Mouse (Mus musculus): Measurements from ENCODE around the gene Nmrk1.

The Nmrk1 gene

DNA sequence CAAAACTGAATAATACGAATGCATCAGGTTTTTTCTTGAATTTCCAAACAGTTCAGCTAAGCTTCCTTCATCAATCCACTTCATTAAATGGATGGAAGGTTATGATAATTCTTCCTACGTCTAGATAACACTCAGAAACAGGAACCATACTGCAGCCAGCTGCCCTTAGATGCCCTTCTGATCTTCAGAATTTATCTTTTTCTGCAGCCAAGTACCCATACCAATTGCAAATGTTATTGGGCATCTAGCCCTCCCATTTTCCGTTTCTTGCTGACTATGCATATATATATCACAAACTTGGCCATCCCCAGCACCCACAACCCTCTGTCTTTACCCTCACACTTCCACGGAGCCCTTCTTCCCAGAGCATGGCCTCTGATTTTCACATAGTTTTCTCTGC lies 18.2 kb downstream of the Nmrk1 start:
- in situ Hi-C loops (cut with MboI, MseI): no loop called here

DNA sequence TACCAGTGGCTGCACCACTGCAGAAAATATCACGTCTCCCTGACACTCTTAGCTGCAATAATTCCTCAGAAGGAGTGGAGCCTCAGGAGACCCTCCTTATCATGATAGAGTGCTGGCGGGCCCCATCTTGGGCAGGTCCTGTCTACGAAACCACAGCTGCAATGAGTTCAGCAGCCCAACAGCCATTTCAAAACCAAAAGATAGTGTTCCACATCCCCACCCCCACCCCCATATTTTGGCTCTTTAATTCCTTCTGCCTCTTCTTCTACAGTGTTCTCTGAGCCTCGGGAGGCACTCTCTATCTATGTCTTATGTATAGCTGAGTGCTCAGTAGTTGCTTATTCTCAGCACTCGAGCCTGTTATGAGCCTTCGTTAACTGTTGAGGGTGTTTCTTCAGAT lies 18.7 kb downstream of the Nmrk1 start:
- in situ Hi-C loops (cut with MboI, MseI): no loop called here

DNA sequence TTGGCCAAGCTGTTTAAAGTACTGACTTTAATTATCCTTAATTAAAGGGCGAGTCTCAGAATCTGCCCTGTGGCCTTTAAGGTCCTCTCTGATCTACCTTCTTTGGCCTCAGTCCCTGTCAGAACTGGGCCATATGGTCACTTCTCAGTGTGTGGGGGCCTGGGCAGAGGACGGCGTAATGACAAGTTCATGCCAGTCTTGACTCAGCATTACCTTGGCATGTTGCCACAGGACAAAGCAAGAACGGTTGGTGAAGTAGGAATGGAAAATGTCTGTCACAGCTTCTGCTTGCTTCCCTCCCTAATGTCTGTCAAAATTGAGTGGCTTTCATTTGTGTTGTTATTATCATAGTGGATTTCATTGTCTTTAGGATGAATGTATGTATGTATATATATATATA lies 20.8 kb downstream of the Nmrk1 start:
- in situ Hi-C loops (cut with MboI, MseI): no loop called here

DNA sequence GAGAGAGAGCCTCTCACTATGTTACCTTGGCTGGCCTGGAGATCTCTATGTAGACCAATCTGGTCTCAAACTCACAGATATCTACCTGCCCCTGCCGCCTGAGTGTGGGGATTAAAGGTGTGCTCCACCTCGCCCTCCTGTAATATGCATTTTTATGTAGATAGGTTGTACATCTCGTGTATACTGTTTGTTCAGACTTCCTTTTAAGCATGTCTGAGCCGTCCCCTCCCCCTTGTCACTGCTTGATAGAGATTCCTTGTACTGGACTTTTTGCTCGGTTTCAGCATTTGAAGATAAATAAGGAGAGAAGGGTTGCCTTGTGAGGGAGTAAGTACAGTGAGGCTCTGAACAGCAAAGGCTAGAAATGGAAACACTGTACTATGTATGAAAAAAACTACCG lies 21.3 kb downstream of the Nmrk1 start:
- in situ Hi-C loops (cut with MboI, MseI): no loop called here

DNA sequence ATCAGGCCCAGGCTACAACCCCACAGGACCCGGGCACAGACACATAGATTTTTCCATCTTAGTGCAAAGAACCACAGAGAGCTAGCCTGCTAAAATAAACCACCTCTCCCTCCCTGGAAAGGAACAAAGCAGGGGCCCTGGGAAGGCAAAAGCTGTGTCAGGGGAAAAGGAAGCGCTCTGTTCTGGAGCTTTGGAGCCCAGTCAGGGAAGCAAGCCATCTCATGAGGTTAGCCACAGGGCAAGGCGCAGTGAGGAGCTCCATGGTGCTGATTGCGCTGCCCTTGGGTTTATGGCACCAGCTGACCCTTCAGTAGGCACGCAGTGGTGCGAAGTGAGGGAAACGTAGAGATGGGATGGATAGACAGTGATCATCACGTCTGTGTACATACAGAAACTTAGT lies 22.6 kb downstream of the Nmrk1 start:
- in situ Hi-C loops (cut with MboI, MseI): no loop called here

DNA sequence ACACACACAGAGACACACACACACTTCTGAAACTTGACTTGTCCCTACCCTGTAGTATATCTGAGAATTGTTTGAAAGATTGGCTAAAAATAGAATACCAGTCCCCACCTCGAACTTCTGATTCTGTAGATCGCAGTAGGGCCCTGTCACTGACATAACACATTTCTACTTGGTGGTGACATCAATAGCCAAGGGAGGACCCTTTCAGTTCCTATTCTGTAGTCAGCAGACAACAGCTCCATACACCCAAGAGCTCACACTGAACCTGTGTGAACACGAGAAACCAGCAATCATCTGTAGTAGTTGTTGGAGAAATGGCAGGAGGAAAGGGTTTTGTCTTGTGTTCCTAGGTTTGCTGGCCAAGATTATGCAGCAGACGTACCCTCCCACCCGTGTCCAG lies 23.2 kb downstream of the Nmrk1 start:
- in situ Hi-C loops (cut with MboI, MseI): no loop called here

DNA sequence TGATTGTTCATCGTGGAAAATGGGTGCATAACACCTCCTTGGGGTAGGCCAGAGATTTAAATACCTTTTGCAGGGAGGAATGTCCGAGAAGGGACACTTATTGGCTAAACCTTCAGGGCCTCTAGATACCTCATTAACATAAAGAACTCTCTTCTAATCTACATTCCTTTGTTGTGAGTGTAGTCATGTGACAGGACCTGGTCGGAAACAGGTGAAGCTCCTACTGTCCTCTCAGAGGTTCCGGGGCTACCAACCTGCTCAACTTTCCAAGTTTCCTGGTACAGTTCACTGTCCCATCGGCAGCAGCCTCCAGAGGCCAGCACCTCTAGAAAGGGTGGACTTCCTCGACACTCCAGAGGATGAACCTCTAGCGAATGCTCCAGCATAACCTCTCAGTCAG lies 24.2 kb downstream of the Nmrk1 start:
- in situ Hi-C loops (cut with MboI, MseI): no loop called here

DNA sequence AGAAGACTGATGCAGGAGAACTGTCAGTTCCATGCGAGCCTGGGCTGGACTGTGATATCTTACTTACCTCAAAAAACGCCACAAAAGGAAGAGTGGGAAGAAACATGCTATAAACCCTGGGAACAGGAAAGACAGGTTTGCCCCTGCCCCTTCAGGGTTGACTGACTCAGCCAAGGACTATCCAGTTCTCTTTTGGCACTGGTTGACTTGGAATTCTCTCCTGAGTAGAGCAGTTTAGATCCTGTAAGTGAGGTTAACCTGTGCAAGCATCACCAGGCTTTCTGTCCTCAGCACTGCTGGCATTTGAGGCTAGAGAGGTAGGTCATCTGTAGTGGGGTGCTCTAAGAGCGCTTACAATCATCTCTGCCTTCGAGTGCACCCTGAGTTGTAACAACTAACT lies 26.7 kb downstream of the Nmrk1 start:
- in situ Hi-C loops (cut with MboI, MseI): no loop called here

DNA sequence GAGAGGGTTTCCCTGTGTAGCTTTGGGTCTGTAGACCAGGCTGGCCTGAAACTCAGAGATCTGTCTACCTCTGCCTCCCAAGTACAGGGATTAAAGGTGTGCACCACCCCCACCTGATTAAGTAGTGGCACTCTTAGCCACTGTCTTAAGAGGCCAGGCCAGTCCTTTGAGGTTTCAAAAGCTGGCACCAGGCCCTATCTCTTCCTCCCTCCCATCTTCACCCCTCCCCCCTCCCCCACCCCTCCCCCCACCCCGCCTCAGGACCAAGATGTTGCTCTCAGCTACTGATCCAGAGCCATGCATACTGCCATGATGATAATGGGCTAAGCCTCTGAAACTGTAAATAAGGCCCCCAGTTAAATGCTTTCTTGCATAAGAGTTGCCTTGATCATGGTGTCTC lies 27.6 kb downstream of the Nmrk1 start:
- in situ Hi-C loops (cut with MboI, MseI): no loop called here

DNA sequence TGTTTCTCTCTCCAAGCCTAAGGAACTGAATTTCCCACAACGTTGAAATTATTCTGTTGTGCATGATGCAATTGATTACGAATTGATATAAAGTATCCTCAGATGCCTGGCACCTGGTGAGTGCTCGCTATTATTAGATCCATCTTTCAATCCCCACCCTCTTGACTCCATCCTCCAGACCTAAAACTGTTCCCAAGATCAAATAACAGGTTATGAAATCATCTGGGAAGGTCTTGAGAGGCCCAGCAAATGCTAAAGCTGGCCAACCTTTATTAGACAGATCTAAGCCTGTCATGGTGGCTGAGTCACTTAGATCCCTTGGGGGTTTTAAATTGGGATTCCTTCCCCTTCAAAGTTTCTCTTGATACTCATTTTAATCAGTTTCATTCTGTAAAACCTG lies 28.7 kb downstream of the Nmrk1 start:
- in situ Hi-C loops (cut with MboI, MseI): no loop called here

DNA sequence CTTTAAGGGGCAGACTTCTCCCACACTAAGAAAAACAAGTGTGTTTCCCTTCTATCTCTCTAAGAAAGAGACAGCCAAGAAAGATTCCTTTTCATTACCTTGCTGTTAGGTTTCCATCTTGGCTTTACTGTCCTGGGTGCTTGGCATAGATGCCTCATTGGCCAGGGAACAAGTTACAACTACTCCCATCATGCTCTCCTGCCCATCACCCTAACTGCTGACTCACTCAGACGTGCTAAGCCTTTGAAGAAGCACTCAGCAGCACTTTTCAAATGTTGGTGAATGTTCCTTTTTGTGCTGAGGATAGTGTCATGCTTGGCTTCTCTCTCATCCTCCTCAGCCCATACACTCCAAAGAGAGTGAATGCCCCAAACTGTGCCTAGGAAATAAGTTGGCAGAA lies 29.9 kb downstream of the Nmrk1 start:
- in situ Hi-C loops (cut with MboI, MseI): no loop called here

DNA sequence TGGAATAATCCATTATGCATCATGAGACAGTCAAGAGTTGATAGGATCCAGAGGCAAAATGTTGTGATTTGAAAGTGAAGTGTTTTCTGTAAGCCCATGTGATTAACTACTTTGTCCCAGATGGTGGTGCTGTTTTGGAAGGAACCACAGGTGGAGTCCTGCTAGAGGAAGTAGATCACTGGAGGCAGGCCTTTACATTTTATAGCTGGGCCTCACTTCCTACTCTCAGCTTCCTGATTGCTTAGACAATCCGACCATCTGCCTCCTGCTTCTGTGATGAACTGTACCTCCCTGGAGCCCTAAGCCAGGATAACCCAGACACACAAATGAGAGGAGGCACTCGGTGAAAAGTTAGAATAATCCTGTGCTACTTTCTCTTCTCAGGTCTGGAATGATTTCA lies 32.2 kb downstream of the Nmrk1 start:
- in situ Hi-C loops (cut with MboI, MseI): no loop called here

DNA sequence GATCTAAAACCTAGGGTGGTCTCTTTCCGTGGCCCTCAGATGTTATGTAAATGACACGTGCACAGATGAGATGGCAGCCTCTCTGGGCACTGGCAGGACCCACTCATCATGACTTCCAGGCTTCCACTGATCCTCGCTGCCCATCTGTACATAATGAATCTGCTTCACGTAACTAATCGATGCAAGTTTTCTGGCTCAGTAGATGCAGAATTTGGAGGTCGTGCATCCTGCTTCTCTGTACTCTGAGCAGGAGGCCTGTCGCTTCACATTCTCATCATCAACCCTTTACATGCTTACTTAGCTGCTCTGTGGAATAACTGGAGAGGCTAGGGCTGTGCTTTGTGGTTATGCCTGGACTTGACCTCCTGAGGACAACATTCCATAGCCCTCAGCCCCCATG lies 35.2 kb downstream of the Nmrk1 start:
- in situ Hi-C loops (cut with MboI, MseI): loop anchor here in 1 of 2 experiments (5.0 kb wide), 1 partner anchor 35 kb away; the partner anchor contains the start of genes Nmrk1 and Ostf1

DNA sequence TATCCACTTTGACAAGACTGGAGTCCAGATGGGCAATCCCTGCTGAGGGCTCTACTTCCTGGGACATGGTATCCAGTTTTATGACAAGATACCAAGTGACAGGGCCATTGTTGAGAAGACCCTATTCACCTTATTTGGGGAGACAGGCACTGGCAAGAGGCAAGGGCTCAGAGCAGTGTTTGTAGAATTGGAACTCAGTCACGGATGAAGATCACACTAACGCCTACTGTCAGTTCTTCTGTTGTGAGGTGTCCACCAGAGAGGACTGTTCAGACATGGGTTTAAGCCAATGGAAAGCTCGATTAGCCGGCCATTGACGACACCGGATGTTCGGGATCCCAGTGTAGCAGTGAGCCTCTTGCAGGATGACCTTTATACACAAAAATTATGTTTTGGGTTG lies 37.8 kb downstream of the Nmrk1 start:
- in situ Hi-C loops (cut with MboI, MseI): loop anchor here in 1 of 2 experiments (5.0 kb wide), 1 partner anchor 37 kb away; the partner anchor contains the start of genes Nmrk1 and Ostf1

DNA sequence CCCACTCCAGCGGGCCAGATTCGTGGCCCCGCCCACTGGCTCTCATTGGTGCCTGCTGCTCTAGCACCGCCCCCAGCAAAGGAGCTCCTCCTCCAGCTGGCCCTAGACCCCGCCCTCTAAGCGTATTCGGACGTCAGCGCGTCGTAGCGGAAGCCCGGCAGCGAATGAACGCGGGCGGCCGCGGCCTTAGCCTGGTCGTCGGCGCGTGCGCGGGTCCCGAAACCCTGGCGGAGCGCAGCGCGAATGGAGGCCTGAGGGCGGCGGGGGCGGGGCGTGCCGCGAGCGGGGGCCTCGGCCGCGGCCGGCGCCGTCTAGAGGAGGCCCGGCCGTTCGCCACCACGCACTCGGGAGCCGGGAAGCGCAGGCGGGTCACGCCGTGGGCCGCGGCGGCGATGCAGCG lies 38.9 kb downstream of the Nmrk1 start, which contains the start of gene Carnmt1:
Carnmt1 (plus strand) TSS at position 157 of the 400 bp plus-strand sequence.
- in situ Hi-C loops (cut with MboI, MseI): no loop called here

DNA sequence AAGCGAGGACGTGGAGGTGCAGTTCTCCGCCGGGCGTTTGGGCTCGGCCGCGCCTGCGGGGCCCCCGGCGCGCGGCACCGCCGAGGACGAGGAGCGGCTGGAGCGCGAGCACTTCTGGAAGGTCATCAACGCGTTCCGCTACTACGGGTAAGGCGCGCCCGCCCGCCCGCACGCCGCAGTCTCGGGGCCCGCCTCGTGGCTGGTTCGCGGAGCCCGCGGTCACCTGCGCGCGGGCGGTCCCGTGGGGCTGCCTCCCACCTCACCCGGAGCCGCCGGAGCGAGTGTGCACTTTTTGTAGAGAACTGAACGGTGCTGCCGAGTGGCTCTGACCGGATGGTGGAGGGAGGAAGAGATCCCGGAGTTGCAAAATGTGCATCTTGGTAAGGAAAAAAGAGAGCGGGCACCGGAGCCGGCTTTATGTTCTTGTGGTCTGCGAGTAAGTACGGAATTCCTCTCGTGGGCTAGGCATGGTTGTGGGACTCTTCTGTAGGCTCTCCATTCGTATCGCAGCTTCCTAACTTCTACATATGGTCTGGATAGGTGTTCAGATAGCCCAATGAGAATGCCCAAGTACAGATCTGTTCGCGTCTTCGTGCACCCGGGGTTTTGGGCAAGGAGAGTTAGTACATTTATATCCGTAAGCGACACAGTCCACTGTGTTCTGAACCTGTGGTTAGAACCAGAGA lies 39.4 kb downstream of the Nmrk1 start:
- in situ Hi-C loops (cut with MboI, MseI): no loop called here

DNA sequence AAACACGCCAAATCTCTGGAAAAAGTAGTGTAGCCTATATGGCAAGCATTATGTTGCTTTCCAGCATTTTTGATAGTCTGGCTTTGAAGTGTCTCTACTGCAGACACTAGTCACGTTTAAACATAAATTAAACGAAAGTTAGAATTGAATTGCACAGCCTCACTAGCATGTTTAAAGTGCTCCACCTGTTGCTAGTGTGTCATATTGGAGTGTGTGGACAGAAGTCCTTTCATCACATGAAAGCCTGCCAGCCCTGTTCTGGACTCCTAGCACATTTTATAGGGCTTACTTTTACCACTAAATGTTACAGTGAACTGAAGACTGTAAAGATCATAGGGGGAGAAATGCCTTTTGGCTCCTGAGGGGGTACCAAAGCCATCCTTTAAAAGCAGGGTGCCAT lies 40.7 kb downstream of the Nmrk1 start:
- in situ Hi-C loops (cut with MboI, MseI): no loop called here

DNA sequence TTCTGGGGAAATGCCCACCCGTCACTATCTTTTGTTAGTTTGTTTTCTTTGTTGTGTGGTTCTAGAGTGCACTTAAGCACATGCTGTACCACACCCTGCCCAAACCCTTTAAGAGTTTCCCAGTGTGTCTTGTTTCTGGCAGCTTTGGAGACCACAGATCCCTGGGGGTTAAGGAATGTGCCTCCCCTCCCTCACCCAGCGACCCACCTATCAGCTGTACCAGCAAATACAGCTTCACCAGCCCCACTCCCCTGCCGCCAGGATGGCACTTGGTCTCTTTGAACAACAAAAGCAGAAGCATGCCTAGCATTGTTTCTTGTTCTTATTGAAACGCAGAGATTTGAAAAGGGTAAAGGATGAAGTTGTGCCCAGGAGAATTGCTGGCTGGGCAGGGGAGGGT lies 41.4 kb downstream of the Nmrk1 start:
- in situ Hi-C loops (cut with MboI, MseI): no loop called here

DNA sequence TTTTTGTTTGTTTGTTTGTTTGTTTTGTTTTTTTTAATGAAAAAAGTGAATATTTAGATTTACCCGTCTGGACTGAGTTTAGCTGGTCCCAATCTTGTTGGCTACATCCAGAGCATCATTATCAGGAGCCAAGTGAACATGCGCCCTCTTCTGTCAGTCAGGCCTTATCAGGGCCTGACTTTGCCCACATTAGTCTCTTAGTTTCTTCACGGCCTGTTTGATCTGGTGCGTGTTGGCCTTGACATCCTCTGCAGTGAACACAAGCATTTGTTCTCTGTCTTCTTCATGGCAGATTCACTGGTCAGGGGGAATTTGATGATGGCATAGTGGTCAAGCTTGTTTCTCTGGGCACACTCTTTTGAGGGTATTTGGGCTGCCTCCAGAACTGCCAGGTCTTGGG lies 50.4 kb downstream of the Nmrk1 start:
- in situ Hi-C loops (cut with MboI, MseI): no loop called here

DNA sequence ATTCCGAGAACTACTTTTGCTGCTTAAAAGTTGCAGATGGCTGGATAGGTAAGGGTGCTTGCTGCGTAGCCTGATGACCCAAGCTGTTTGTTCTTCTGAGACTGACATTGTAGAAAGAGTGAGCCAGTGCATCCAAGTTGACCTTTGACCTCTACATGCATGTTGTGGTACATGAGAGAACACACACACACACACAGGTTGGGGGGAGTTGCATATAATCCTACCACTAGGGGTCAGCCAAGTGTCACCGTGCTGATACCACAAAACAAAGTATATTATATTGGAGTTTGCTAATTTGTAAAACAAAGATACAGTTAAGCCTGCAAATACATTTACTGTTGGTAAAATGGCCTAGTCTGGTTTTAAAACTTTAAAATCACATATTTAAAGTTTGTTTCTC lies 55.8 kb downstream of the Nmrk1 start:
- in situ Hi-C loops (cut with MboI, MseI): no loop called here

DNA sequence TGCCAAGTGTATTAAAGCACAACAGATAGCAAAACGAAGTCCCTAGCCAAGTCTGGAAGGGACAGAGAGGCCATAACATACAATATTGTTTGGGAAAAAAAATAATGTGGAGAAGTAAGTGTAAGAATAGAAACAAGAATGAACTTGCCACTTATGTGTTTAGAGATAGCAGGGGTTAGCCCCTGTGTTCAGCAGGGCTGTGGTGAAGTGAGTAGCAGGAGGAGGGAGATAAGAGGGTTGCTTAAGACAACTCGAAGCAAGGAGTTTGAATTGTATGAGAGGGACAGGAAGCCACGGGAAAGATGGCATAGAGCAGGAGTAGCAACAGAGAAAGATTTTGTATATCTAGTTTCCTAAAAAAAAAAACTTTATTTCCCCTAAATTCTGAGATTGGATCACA lies 60.4 kb downstream of the Nmrk1 start:
- in situ Hi-C loops (cut with MboI, MseI): loop anchor here (5.0 to 10.0 kb wide), 2 partner anchors 140 to 913 kb away; no protein-coding TSS in a partner anchor

DNA sequence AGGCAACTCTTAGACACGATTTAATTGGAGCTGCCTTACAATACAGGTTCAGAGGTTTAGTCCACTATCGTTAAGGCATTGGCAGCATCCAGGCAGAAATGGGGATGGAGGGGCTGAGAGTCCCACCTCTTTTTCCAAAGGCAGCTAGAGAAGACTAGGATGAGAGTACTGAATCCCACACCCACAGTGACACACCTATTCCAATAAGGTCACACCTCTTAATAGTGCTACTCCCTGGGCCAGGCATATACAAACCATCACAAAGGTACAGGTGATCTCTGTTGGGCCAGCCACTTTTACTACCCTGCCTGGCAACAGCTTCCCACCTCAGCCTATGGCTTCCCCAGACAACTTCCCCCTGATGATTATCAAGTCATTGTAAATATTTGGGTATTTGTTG lies 61.0 kb downstream of the Nmrk1 start:
- in situ Hi-C loops (cut with MboI, MseI): loop anchor here (5.0 to 10.0 kb wide), 2 partner anchors 140 to 912 kb away; no protein-coding TSS in a partner anchor

DNA sequence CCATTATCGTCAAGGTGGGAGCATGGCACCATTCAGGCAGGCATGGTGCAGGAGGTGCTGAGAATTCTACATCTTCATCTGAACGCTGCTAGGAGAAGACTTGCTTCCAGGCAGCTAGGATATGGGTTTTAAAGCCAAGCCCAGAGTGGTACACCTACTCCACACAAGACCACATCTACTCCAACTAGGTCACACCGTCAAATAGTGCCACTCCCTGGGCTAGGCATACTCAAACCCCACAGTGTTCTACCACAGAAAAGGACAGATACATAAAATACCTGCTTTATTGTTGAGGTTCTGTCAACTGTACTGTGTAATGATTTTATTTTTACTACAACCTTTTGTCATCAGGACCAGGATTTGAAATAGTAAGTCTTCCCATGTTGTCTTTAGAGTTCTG lies 63.4 kb downstream of the Nmrk1 start:
- in situ Hi-C loops (cut with MboI, MseI): loop anchor here in 1 of 2 experiments (10.0 kb wide), 1 partner anchor 910 kb away; no protein-coding TSS in a partner anchor

DNA sequence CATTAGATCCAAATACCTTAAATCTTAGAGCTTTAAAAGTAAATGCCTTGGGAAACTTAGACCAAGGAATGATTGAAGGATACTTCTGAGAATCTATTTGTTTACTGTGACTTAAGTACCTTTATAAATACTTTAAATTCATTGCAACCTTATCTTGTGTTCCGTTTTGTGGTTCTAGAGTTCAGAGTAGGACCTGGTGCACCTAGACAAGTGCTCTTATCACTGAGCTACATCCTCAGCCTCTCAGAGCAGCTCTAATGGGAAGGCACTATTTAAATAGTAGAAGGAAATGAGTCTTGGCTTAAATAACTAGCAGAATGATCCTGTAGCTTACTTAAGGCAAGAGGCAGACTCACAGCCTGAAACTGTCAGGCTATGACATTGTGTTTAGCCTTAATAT lies 63.8 kb downstream of the Nmrk1 start:
- in situ Hi-C loops (cut with MboI, MseI): loop anchor here in 1 of 2 experiments (10.0 kb wide), 1 partner anchor 909 kb away; no protein-coding TSS in a partner anchor
